Mouse (Mus musculus): Measurements from ENCODE around the gene Ppp5c.

DNA sequence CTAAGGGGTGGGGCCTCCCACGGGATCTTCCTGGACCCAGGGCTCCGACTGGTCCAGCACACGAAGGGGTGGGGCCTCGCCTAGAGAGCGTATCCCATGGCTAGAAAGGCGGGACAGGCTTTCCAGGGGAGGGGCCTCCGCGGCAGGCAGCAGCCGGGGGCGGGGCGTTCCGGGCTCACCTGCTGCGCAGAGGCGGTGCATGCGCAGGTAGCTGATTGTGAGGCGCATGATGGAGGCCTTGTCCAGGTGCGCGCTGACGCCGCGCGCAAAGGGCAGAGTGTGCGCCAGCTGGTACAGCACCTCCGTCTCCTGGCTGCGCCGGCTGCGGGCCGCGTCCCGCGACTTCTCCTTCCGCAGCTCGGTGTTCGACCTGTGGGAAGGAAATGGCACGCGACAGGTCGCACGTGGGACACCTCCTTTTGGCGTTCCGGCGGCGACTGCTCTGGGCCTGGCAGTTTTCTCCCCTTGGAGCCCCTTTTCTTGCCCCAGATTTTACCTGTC lies 28.4 kb upstream of the Ppp5c start:
- TF ChIP-seq CTCF (IDR thresholded peaks at IDR 0.05) (no peak), POLR2A (IDR thresholded peaks at IDR 0.05; ENCODE audit: insufficient read depth, low read depth, low read length) (peak; percentile 42; the same call in 1 of the 2 replicates), EP300 (IDR thresholded peaks at IDR 0.05; ENCODE audit: insufficient read depth, low read depth, low read length) (no peak)

Data from heart, adult 2 months (tissue).